Mouse (Mus musculus): Measurements from ENCODE around the gene Fbxl17. TPM values are rescaled to one million over a fixed set of nuclear protein-coding genes. Genes with fewer than 3 reads are reported as not detected.

The Fbxl17 gene
- polyA plus RNA-seq, 1 experiment from 2014 or later = 6.8 TPM

Small RNA genes within 50 kb of the gene (microRNA-seq; reads per million reads assigned to microRNA genes)
- not detected for gene Gm24813

Measured in limb, embryonic 11.5 days (tissue).